Mouse (Mus musculus) bone marrow, adult 2 months (tissue): ENCODE results near the gene Ttll6. TPM values are rescaled to one million over a fixed set of nuclear protein-coding genes. Genes with fewer than 3 reads are reported as not detected.

Experiments
- H3K27ac ChIP-seq: fragments of 200-500 bp; 2 replicates; pipeline ENCODE4 v1.5.1; 2012; ENCODE audit warnings: low read depth, mild to moderate bottlenecking, control low read depth, inconsistent platforms, low read length; ENCODE audit not compliant: control insufficient read depth, poor library complexity, insufficient read depth
- H3K4me1 ChIP-seq: fragments of 200-500 bp; 2 replicates; pipeline ENCODE4 v1.6.1; 2011; ENCODE audit warnings: low read length; ENCODE audit not compliant: control insufficient read depth, insufficient read depth
- H3K4me3 ChIP-seq: fragments of 200-500 bp; replicated peaks from 2 replicates; pipeline ENCODE3; 2011; ENCODE audit warnings: mild to moderate bottlenecking, low read depth, low read length, control low read depth; ENCODE audit not compliant: control insufficient read depth
- CTCF ChIP-seq: fragments of 200-500 bp; IDR thresholded peaks from 2 replicates; pipeline ENCODE4 v1.5.1; 2011; ENCODE audit warnings: low read length, control low read depth; ENCODE audit not compliant: control insufficient read depth, insufficient read depth
- POLR2A ChIP-seq: fragments of 200-500 bp; IDR thresholded peaks from 2 replicates; pipeline ENCODE4 v1.6.1; 2011; ENCODE audit warnings: low read depth, mild to moderate bottlenecking, control low read depth, low read length, borderline replicate concordance; ENCODE audit not compliant: control insufficient read depth
- WGBS: fragments of 180-500 bp; shearing (Covaris S2); methylation state at CpG from one replicate; pipeline ENCODE4 v1.1.7; 2018; 5-methylcytosine and 5-hydroxymethylcytosine counted together
- polyA plus RNA-seq: library from polyadenylated mRNA; stranded (reverse); fragments of >200 nt; gene quantifications from 2 replicates; pipeline ENCODE4 v1.2.4, GENCODE M21; 2011; ENCODE audit warnings: low replicate concordance; ENCODE audit not compliant: missing spikeins, insufficient read depth, insufficient read length

Ttll6 gene
- polyA plus RNA-seq, 1 experiment, result not detected

- H3K4me3 ChIP-seq, result no peak overlapping the region
Measured at GRCm38 (mm10) chr11:96203182-96203788, 69.7 kb downstream of the Ttll6 start.

GRCm38 (mm10) chr11:96203789-96204186 lies 70.2 kb downstream of the Ttll6 start:
- 7% methylated on average over 16 of the region's 16 CpGs for WGBS
- H3K4me3 ChIP-seq, result no peak overlapping the region
- H3K27ac ChIP-seq, result no peak overlapping the region
- no peaks in the 10 kb centered on the region for H3K4me1 ChIP-seq
- TF ChIP-seq POLR2A (no peak), CTCF (no peak)

More at GRCm38 (mm10) chr11:96203182-96203788, 69.7 kb downstream of the Ttll6 start:
- Histone ChIP-seq H3K27ac (no peak overlapping the region), H3K4me1 (no peaks in the 10 kb centered on the region)
- TF ChIP-seq CTCF (no peak), POLR2A (no peak)
- whole genome bisulfite sequencing, result 2% methylated on average over 37 of the region's 37 CpGs

GRCm38 (mm10) chr11:96204351-96204750 lies 70.8 kb downstream of the Ttll6 start:
- TF ChIP-seq POLR2A (no peak), CTCF (no peak)
- 5% methylated on average over 11 of the region's 11 CpGs for WGBS

GRCm38 (mm10) chr11:96205426-96206131 lies 72.0 kb downstream of the Ttll6 start:
- no peak overlapping the region for H3K27ac ChIP-seq
- no peaks in the 10 kb centered on the region for H3K4me1 ChIP-seq
- 4% methylated on average over 15 of the region's 15 CpGs for WGBS
- H3K4me3 ChIP-seq, result no peak overlapping the region
- TF ChIP-seq CTCF (no peak), POLR2A (no peak)

More at GRCm38 (mm10) chr11:96204351-96204750, 70.8 kb downstream of the Ttll6 start:
- Histone ChIP-seq H3K27ac (no peak overlapping the region), H3K4me1 (no peaks in the 10 kb centered on the region), H3K4me3 (no peak overlapping the region)

Other genes with a start within 250 kb of the Ttll6 start
- gene B4galnt2, start 218.9 kb upstream of the Ttll6 start, polyA plus RNA-seq, result not detected in 2 replicates
- 0.11 and 19.8 TPM in 2 replicates for gene Igf2bp1, start 127.8 kb upstream of the Ttll6 start, polyA plus RNA-seq
- gene Gip, start 109.2 kb upstream of the Ttll6 start, polyA plus RNA-seq, result not detected in 2 replicates
- gene Snf8, start 98.9 kb upstream of the Ttll6 start, polyA plus RNA-seq, result 73.9 and 155 TPM in 2 replicates
- gene Ube2z, start 68.4 kb upstream of the Ttll6 start, polyA plus RNA-seq, result 16.8 and 26.9 TPM in 2 replicates
- gene Atp5g1, start 58.1 kb upstream of the Ttll6 start, polyA plus RNA-seq, result 93.8 and 117 TPM in 2 replicates
- gene Calcoco2, start 21.8 kb upstream of the Ttll6 start, polyA plus RNA-seq, result 7.2 TPM in 1 of 2 replicates, not detected in the other
- not detected in 2 replicates for gene Hoxb13, start 60.5 kb downstream of the Ttll6 start, polyA plus RNA-seq
- 0.77 TPM in 1 of 2 replicates, not detected in the other for gene Hoxb9, start 137.7 kb downstream of the Ttll6 start, polyA plus RNA-seq
- 0.75 TPM in 1 of 2 replicates, not detected in the other for gene Hoxb8, start 148.1 kb downstream of the Ttll6 start, polyA plus RNA-seq
- 2.5 TPM in 1 of 2 replicates, not detected in the other for gene Hoxb7, start 152.8 kb downstream of the Ttll6 start, polyA plus RNA-seq
- 1.8 and 4.4 TPM in 2 replicates for gene Hoxb6, start 158.7 kb downstream of the Ttll6 start, polyA plus RNA-seq
- gene Hoxb5, start 169.6 kb downstream of the Ttll6 start, polyA plus RNA-seq, result 0.52 and 1.3 TPM in 2 replicates
- 3.3 and 7.6 TPM in 2 replicates for gene Hoxb4, start 184.5 kb downstream of the Ttll6 start, polyA plus RNA-seq
- gene Hoxb3, start 189.5 kb downstream of the Ttll6 start, polyA plus RNA-seq, result 1.0 TPM in 2 replicates
- 0.72 and 3.0 TPM in 2 replicates for gene Hoxb2, start 216.7 kb downstream of the Ttll6 start, polyA plus RNA-seq
- not detected in 2 replicates for gene Hoxb1, start 232.0 kb downstream of the Ttll6 start, polyA plus RNA-seq